10 mouse cellular contexts compared by ENCODE assay signal in genomic region chr11:101894204-101894603, GRCm38 (mm10). TPM values are rescaled to one million over a fixed set of nuclear protein-coding genes. Genes with fewer than 3 reads are reported as not detected.
A peak's percentile ranks its signal among the peaks of the same experiment; 100 is the strongest.
DNase-seq lines count a peak whose midpoint lies in the region; ATAC-seq lines count a peak whose summit lies in the region.
"Had no signal": no experiment of that assay in that cellular context is flagged by ENCODE, and none has a peak within 500 bp of the region (broad histone marks: within the 10 kb centered on the region; RNA-seq: fewer than 3 reads in every experiment).

Gene Meox1 (minus strand): TSS chr11:101894374.

- 37% methylated on average over 11 of the region's 11 CpGs for WGBS in neural tube, embryonic 15.5 days
- 15% methylated on average over 11 of the region's 11 CpGs for WGBS in intestine, embryonic 16.5 days

- H3K4me1 ChIP-seq in neural tube, embryonic 15.5 days = peaks cover 32% of the 10 kb centered on the region
- H3K4me1 ChIP-seq in intestine, embryonic 16.5 days (ENCODE audit: control insufficient read depth, insufficient read depth, low read length) = peaks cover 34% of the 10 kb centered on the region

- peaks cover 10% of the 10 kb centered on the region for H3K27me3 ChIP-seq in neural tube, embryonic 15.5 days (replicated peaks)
- H3K27me3 ChIP-seq in intestine, embryonic 16.5 days (replicated peaks; ENCODE audit: control insufficient read depth, insufficient read depth, low read length) = peaks cover 7% of the 10 kb centered on the region; the same call in 1 of the 2 replicates

- H3K4me2 ChIP-seq in neural tube, embryonic 15.5 days = no peak within 1 kb of the TSS
- H3K4me2 ChIP-seq in intestine, embryonic 16.5 days (ENCODE audit: low read depth, low read length) = peak within 1 kb of the TSS; percentile 28; the same call in 1 of the 2 replicates

- H3K27ac ChIP-seq in neural tube, embryonic 15.5 days (replicated peaks) = no peak within 1 kb of the TSS
- H3K27ac ChIP-seq in intestine, embryonic 16.5 days (ENCODE audit: low read length) = no peak within 1 kb of the TSS; the same call in 1 of the 2 replicates
- H3K27ac ChIP-seq: layer of hippocampus, adult 2 months had no signal

- no peak within 1 kb of the TSS for H3K9ac ChIP-seq in neural tube, embryonic 15.5 days (replicated peaks)
- peak within 1 kb of the TSS; percentile 62 for H3K9ac ChIP-seq in intestine, embryonic 16.5 days (ENCODE audit: low read depth, low read length)
- H3K9ac ChIP-seq: liver, postnatal 0 days had no signal

- H3K9me3 ChIP-seq in neural tube, embryonic 15.5 days (replicated peaks) = no peaks in the 10 kb centered on the region
- no peaks in the 10 kb centered on the region for H3K9me3 ChIP-seq in intestine, embryonic 16.5 days (ENCODE audit: control insufficient read depth, low read length)

- no peaks in the 10 kb centered on the region for H3K36me3 ChIP-seq in neural tube, embryonic 15.5 days
- no peaks in the 10 kb centered on the region for H3K36me3 ChIP-seq in intestine, embryonic 16.5 days (ENCODE audit: control insufficient read depth, insufficient read depth, low read length)

- no peak for ATAC-seq in neural tube, embryonic 15.5 days (ENCODE audit: low FRiP score)
- ATAC-seq in intestine, embryonic 16.5 days = no peak
- ATAC-seq: liver, postnatal 0 days had no signal

- no peak for DNase-seq in gastrocnemius, postnatal 10 days
- no peak for DNase-seq in gastrocnemius, adult 8-10 months (ENCODE audit: low spot score in 2 of 2)
- DNase-seq in neural tube, embryonic 10.5 days (ENCODE audit: extremely low spot score, low spot score) = peak; percentile 56
- no peak for DNase-seq in c-Kit-positive CD71-positive TER-119-positive erythroid progenitor cells, embryonic 14.5 days (ENCODE audit: low spot score)
- DNase-seq in T-cell, adult 2 months (ENCODE audit: low spot score) = no peak
- DNase-seq in right cerebral cortex, postnatal 10 days (ENCODE audit: low spot score in 2 of 2) = no peak
- DNase-seq: liver, postnatal 0 days had no signal

- H3K4me3 ChIP-seq in neural tube, embryonic 15.5 days (replicated peaks) = no peak within 1 kb of the TSS
- H3K4me3 ChIP-seq in intestine, embryonic 16.5 days (ENCODE audit: low read length) = no peak within 1 kb of the TSS
- H3K4me3 ChIP-seq: layer of hippocampus, adult 2 months had no signal

RNA-seq across cellular contexts. Expression of gene Meox1, which starts in this region (rescaled TPM):
- 10 to 100 TPM; 11.7 to 12.3 TPM for total RNA-seq in gastrocnemius, postnatal 10 days (2021)
- total RNA-seq in gastrocnemius, adult 8-10 months (2022) = 1 to 10 TPM; 1.1 to 2.4 (median 1.8) TPM
- polyA plus RNA-seq in neural tube, embryonic 15.5 days (2015; fragmentation: Nextera tagmentation; extraction: Ambion mirVana) = 1.3 and 2.0 TPM in 2 replicates
- polyA plus RNA-seq in intestine, embryonic 16.5 days (2015; fragmentation: Nextera tagmentation; extraction: Ambion mirVana) = 5.0 and 5.1 TPM in 2 replicates
